Mouse (Mus musculus) cerebellum, adult 9-11 months (tissue): ENCODE results near the gene Zfp366.

Source experiments
- DNase-seq: peaks from one replicate; pipeline ENCODE4 v3.0.0; 2022

Zfp366 gene

DNA sequence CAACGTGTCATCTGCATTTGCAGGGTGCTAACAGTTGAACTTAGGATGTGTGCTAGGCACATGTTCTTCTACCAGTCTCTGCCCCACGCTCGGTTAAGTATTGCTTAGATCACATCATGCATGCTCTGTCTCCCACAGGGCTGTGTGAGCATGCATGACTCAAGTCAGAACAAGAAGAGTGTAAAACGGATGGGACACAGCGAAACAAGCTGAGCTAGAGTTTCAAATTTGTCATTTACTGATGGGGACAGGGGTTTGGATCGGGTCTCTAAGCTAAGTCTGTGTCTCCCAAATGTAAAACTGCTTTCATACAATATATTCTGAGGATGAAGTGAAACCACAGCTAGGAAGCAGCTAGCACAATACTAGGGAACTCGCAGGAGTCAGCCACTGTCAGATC, 2.2 kb downstream of the Zfp366 start:
- no peak for DNase-seq

DNA sequence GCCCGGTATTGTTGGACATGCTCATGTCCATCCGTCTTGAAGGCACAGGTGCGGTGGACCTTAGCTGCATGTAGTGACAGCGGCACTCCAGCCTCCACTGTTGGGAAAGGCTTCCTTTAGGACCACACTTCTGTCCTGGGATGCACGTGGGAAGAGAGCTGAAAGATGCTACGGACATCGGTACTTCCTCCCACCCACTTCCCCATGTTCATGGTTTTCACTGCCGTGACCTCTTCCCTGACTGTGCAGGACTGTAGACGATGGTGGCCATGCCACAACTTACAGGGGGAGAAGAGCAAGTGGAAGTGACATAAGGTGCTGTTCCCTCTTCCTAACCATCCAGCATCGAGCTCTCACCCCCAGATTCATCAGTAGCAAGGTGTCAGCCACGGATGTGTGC, 2.8 kb downstream of the Zfp366 start:
- no peak for DNase-seq

DNA sequence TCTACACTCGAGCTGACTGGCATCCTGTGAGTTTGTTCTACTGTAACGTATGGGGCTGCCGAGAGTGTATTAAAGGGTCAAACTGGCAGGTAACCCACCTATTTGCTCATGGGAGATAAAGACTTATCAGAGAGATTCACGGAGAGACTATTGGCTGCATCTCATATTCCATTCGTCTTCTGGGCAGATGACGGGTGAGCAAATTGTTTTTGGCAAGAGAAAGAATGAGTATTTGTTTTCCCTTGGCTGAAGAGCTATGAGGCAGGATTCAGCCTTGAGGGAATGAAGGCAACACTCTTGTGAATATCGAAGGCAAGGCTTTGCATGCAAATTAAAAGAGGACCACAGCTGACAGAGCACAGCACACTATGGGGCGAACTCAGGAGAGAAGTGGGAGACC, 4.0 kb downstream of the Zfp366 start:
- peak; percentile 8 for DNase-seq

DNA sequence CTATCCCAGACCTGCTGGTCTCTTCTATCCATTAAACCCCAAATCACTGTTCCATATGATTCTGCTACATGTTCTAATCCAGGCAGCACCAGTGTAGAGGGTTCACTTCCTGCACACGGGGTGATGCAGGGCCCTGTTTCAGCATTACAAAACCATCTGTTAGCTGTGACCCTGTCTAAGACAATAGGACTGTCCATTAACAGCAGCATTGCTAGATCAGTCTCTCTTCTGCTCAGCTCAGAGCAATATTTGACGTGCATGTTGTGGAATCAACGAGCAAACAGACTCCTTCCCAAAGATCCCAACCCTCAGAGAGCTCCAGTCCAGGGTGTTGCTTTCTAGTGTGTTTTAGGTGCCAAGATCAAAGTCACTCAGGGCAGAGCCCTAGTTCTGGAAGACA, 5.0 kb downstream of the Zfp366 start:
- no peak for DNase-seq

DNA sequence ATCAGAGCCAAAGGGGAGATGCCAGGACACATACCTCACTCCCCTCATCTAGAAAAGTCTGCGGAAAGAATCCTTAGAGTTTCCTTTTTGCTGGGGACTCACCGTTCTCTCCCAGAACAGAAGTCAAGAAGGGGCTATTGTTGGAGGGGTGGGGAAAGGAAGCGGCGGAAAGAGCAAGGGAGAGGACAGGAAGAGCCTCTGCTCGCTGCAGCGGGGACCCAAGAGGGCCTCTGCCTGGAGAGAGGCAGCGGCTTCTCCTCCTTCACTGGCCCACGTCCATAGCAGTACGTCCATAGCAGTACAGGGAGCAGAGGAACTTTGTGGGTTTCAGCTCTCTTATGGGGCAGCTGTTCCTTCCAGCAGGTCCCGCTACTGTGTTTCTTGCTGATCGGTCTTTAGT, 5.8 kb downstream of the Zfp366 start:
- DNase-seq = no peak

DNA sequence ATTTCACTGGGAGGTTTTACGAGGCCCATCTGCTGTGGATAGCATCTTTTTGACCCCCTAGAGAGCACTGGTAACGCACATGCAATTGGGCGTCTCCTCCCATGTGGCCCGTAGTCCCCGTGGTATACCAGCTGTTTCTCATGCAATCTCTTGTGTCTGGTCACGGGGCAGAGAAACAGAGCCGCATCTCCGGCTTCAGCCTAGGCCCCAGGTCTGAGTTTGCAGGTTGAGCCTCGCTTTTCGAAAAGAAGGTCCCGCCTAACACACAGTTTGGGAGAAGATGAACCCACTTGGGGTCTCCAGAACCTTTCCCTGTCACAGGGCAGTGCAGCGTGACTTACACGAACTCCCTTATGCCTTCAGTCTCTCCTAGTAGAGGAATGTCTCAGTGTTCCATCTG, 6.4 kb downstream of the Zfp366 start:
- DNase-seq = no peak

DNA sequence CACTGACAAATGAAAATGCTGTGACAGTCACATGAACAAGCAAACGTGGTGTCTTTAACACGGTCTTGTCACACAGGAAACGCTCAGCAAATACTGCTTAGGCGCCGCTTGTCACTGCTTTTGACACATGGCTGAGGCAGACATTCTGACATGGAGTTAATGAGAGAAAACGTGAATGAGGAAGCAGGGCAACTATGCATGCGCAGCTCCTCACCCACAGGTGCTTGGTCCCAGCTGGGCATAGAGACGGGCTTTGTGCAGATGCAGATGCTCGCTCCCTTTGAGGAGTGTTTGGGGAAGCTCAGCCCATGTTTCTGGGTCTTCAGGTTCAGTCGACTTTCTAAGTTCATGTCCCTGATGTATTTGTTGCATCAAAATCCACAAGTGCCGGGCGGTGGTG, 11.7 kb downstream of the Zfp366 start:
- no peak for DNase-seq

DNA sequence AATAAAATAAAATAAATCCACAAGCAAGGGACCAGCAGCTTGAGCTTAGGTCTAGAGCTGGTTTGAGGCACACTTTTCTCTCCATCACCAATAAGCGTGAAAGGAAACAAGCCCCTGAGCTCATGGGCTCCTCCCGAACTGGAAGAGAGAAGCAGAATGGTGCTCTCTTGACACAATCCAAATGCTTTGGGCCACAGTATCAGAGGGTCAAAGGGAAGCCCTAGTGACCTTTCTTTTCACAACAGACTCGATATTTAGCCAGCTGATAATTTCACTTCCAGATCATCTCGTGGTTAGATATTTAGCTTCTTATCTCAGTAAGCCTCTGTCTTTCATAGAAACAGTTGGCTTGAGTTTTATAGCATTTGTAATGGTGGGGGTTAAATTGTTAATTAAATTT, 12.2 kb downstream of the Zfp366 start:
- no peak for DNase-seq

DNA sequence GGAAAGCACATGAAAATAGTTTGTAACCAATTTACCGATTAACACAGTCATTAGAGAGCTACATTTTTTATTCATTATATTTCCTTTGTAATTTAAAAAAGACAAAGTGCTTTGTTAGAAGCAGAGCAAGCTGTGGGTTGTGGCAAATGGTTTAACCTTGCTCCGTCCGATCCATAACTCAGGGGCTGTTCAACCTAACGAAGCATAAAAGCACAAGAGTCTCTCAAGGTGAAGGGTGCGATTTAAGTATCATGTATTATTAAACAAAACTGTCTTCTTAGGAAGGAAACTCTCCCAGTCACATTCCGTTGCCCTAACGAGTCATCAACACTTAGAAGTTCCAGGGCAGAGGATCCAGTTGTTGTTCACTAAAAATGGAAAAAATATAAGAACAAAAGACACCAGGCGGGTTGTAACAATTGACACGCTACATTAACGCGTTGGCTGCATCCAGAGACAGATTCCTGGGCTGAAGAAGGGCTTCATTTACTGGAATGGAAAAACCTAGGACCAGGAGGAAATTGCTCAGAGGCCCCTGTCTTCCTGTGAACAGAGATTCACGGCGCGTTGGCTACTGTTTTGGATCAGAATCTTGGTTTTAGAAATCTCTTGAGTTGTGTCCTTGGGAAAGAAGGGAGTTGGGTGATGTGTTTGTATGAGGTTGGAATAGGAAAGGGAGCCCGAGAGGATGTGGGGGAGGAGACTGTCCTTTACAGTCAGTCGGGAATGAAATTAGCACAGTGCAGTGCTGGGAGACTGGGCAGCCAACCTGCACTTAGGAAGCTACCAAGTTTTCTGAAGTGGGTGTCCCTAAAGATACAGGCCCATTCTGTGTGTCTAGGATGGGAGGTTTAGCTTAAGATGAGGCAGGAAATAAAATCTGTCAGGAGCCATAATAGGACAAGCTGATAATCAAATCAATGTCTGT, 17.3 kb downstream of the Zfp366 start:
- no peak for DNase-seq

DNA sequence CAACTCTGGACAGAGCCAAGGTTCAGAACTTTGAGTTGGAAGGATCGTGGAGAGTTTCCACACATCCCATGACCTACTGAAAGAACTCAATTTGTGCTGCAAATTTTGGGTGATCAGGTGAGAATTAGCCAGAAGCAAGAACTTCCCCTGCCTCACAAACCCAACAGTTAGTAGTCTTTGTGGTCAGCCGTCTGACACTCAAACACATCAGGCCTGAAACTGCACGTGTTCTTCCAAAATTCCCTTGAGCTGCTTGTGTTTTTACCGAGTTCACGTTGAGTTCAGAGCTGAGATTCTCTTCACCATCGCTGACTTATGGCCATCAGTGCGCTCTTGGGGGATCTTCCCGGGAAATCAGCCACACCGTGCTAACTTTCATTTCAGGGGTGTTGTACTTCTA, 22.6 kb downstream of the Zfp366 start:
- no peak for DNase-seq

DNA sequence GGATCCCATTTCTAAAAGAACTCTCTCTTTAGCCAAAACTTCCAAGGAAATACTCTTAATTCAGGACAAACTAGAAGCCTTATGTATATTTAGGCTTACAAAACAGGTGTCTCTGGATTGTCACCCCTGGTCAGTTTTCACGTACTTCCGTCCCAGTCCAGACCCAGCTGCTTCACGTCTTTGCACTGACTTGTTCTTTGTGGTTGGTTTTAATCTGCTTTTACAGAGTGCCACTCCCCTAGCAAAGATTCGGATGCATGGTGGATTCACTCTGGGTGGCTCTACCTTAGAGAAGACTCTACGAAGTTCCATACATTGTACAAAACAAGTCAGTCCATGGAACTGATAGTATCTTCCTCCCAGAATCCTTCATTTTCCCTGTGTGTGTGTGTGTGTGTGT, 25.2 kb downstream of the Zfp366 start:
- no peak for DNase-seq

DNA sequence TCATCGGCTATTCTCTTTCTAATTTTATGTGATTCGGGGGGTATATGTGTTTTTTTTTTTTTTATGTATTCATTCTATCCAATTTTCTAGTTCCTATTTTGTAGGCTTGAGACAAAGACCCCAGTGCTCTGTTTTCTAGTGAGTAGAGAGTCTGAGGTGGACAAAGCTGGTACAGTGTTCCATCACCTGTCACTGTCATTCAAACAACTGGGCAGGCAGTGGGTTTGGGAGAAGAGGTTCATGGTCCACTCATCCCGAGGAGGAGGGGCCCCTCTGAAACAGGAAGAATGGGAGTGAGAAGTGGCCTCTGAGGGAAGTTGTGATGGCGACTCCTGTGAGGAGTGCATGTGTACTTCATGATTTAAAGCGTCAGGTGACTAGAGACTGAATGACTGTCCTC, 26.2 kb downstream of the Zfp366 start:
- no peak for DNase-seq

DNA sequence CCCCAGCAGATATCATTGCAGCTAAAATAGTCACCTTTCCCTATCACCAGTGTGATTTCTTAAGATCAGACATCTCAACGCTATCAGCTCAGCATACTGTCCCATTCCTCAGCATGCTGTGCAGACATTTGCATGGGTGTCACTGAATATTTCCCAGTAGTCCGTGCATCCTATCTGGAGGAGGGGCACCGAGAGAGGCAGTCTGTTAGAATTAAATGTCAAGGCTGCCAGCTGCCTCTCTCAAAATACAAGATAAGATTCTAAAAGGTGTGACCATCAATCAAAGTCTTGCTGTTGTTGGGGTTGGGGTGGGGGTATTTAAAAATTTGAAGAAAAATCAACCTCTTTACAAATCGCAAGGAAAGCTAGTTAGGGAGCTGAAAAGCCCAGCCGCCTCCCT, 28.4 kb downstream of the Zfp366 start:
- no peak for DNase-seq

DNA sequence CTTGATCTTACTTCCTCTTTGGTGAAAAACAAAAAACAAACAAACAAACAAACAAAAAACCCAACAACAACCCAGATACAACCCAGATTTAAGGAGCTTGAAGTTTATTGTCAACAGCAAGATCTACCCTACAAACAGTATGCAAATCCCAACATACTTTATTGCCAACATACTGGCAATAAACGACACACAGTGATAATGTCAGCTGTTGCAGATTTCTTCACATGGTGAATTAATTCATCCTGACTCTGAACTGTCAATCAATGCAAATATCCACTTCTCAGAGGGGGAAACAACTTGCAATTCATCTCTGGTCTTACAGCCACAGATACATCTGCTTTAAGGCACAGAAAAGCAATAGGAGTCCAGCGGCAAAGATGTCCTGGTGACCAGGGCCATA, 31.4 kb downstream of the Zfp366 start:
- DNase-seq = no peak

DNA sequence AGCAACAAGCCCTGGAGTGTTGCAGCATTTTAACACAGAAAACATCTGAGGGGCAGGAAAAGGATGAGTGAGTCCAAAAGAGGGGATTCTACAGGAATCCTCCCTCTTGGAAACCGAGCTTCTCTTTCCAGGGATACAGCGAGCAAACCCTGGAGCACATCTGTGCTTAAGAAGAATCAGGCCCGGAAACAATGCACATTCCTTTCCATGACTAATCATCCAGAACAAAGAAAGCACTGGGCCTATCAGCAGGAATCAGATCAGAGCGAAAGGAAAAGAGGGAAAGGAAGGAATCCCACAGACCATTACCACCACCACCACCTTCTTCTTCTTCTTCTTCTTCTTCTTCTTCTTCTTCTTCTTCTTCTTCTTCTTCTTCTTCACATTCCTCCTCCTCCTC, 33.4 kb downstream of the Zfp366 start:
- DNase-seq = no peak

DNA sequence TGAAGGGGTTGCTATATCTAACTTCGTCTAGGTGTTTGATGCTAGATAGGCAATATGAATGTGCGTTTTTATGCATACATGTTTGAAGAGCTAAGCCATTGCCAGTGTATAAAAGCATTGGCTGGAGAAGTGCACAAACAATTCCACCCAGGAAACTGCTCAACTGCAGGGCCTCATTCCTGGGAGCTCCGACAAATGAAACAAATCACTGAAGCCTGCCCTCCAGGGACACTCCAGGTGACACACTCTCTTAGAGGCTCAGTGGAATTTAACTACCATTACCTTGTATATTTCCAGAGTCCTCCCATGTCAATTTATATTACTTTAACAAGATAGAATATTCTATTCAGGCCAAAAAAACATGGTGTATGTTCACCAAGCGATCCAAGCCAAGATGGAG, 35.0 kb downstream of the Zfp366 start:
- no peak for DNase-seq

DNA sequence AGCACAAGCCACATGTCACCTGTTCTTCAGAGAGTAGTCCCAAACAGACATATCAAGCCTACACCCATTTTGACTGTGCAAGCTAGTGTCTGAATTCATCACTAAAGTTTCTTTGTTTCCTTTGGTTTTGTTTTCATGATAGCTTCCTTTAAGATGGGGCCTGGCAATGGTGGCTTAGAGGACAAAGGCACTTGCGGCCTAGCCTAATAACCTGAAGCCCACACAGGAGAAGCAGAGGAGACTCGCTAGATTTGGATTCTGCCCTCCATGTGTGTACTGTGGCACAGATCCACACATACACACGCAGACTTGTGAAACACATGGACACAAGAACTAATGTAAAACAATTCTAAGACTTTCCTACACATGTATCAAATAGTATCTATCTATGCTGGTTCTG, 37.4 kb downstream of the Zfp366 start:
- no peak for DNase-seq

DNA sequence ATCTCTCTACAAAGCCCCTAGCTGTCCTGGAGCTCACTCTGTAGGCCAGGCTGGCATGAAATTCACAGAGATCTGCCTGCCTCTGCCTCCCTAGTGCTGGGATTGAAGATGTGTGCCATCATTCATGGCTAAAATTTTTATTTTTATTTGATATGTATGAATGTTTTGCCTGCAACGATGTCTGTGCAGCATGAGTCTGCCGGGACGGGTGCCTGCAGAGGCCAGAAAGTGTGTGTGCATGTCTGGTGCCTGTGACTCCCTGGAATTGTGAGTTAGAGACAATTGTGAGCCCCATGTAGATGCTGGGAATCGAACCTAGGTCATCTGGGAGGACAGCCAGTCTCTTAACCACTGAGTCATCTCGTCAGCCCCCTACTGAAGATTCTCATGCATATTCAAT, 37.9 kb downstream of the Zfp366 start:
- no peak for DNase-seq

DNA sequence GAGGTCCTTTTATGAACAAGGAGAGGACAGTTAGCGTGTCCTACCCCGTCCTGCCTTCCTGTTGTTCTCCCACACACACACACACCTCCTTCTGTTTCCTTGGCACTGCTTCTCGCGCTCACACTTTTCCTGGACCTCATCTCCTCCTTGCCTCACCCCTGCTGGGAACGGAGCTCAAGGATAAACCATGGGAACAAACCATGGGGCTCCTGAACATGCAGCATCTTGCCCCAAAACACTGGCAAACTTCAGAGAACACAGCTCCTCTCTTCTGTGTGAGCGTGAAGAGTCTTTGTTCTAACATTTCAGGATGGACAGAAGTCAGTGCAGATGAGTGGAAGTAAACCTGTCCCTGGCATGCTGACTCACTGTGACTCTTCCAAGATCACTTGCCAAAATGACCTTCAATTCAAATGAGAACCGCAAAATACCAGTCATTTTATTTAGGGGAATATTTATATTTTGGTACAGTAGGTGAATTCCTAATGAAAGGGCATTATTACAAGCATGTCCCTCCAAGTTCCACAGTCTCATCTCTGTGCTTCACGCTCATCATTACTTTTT, 38.8 kb downstream of the Zfp366 start:
- DNase-seq = peak; percentile 25

DNA sequence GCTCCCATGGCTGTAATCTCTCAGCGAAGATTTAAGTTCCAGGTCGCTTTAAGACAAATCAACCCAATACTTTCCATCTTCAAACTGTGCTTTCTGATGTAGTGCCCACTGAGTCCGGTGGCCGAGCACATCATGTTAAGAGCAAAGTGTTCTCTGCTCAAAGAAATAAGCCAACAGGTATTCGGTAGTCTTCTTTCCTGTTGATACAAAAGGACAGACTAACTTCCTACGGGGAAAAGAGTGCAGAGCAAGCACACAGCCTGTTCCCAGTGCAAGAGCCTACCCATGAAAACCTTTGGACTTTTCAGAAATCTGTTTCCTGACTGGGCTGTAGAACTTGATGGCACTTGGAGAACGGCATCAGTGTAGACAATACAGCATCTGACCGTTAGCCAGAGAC, 39.3 kb downstream of the Zfp366 start:
- DNase-seq = no peak

DNA sequence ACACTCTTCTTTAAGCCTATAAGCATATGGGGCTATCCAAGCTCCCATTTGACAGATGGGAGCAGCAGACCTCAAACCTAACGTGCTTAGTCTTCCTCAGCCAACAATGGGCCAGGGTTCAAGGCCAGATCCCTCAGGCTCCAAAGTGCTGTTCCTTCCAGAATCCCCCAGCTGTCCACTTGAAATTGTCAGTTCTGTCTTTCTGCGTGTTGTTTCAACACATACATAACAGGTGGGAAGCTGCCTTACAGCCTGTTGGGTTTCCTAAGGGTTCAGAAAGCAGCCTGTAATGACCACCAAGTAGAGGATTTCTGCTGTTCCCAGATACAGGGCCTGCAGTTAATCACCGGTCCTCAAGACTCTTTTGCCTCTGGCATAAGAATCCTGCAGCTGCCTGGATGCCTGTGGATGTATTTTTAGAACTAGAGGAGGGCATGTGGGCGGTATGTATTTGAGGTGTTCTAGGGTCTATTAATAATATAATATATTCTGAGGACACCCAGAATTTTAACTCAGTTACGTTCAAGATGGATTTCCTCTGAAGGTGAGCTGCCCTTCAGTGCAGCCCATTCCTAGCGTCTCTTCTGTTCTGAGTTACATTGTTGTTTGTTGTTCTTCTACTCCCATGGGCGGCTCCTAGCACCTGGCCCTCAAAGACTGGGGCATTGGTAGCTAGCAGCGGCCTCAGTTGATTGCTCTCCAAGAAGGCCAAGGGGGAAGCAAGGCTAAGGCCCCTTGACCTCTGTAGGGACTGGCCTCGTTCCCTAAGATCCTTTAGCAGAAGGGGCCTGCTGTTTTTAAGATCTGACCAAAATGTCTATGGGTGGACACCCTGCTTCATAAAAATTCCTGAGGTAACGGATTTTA, 41.0 kb downstream of the Zfp366 start:
- no peak for DNase-seq

DNA sequence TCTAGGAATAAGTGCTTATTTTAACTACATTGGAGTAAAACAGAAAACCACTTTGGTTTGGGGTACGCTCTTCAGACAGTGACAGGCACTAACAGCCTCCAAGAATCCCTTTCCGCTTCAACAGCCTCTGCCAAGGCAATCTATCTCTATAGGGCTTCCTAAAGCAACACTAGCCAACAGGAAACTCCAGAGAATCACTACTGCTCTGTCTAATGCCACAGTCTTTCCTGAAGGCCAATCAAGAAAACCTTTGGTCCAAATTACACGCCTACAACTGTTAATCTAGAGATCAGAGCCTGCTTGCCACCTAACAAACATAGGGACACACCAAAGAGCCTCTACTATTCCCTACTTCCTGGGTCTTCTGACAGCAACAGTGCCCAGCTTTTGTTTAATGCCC, 42.2 kb downstream of the Zfp366 start:
- DNase-seq = no peak

DNA sequence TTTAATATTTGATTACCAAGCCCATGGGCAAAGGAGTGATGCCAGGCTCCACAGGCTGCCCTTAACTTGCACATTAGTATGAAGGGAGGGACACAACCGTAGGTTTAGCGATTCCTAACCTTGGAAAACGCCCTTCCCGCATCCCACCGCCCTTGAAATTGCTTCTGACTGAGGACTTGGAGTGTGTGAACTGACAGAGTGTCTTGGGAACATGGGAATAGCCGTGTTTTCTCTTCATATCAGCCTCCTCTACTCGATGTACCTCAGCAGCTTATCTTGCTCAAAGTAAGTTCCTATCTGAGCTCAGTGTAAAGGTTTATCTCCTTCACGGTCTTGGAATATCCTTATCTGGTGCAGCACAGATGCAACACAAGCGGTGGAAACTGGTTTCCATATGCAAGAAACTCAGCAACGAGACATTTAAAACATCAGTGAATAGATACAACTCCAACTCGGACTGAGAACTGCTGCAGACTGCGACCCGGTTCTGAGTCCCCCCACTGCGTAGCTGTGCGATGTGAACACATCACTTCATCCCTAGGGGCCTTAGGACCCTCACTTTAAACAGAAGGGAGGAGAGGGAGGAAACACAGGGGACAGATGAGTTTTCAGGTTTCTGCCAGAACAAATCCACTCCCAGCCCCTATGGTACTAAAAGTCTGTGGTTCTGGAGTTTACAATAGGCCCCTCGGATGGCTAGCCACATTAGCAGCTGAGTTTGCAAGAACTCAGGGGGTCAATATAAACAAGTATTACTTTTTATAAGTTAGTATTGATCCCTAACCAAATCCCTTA, 43.0 kb downstream of the Zfp366 start:
- no peak for DNase-seq
